Comparison of ENCODE assay signal across 11 mouse cellular contexts in genomic region chr13:57450189-57450821, GRCm38 (mm10).
DNase-seq lines count a peak whose midpoint lies in the region; ATAC-seq and TF ChIP-seq lines count a peak whose summit lies in the region.
"Had no signal": no experiment of that assay in that cellular context is flagged by ENCODE, and none has a peak within 500 bp of the region (broad histone marks: within the 10 kb centered on the region; RNA-seq: fewer than 3 reads in every experiment).

No protein-coding gene starts in this region.

- no peak for TF ChIP-seq POLR2A in thymus, adult 2 months (IDR thresholded peaks at IDR 0.05; ENCODE audit: control insufficient read depth, extremely low read depth, insufficient read depth, low read length, poor library complexity)

- H3K27me3 ChIP-seq in limb, embryonic 12.5 days: no peaks in the 10 kb centered on the region
- no peaks in the 10 kb centered on the region for H3K27me3 ChIP-seq in thymus, adult 2 months (ENCODE audit: control insufficient read depth, insufficient read depth, low read length)
- H3K27me3 ChIP-seq: liver, embryonic 13.5 days had no signal

- no peak overlapping the region for H3K9ac ChIP-seq in limb, embryonic 12.5 days (replicated peaks)
- H3K9ac ChIP-seq: liver, embryonic 13.5 days had no signal

- H3K27ac ChIP-seq in limb, embryonic 12.5 days: peak overlapping the region; percentile 84
- H3K27ac ChIP-seq in thymus, adult 2 months (ENCODE audit: control insufficient read depth, insufficient read depth, low read length): no peak overlapping the region
- H3K27ac ChIP-seq: liver, embryonic 13.5 days had no signal

- DNase-seq in embryo, embryonic 10.5 days (ENCODE audit: low spot score): peak; percentile 38
- DNase-seq in embryo, embryonic 10 days (ENCODE audit: low spot score): no peak
- DNase-seq in right cerebral cortex, postnatal 25 days: peak; percentile 54
- DNase-seq in right cerebral cortex, postnatal 14 days: no peak
- DNase-seq in telencephalon, adult 2 months (ENCODE audit: low read depth, low spot score): peak; percentile 68
- DNase-seq in adrenal gland, adult 8-10 months: no peak
- no peak for DNase-seq in thymus, adult 2 months
- DNase-seq: heart, postnatal 36 days; liver, embryonic 13.5 days had no signal

- H3K36me3 ChIP-seq in limb, embryonic 12.5 days: no peaks in the 10 kb centered on the region
- no peaks in the 10 kb centered on the region for H3K36me3 ChIP-seq in thymus, adult 2 months (ENCODE audit: control insufficient read depth, insufficient read depth, low read length)
- H3K36me3 ChIP-seq: liver, embryonic 13.5 days had no signal

- peaks cover 34% of the 10 kb centered on the region for H3K4me1 ChIP-seq in limb, embryonic 12.5 days (replicated peaks)
- H3K4me1 ChIP-seq in thymus, adult 2 months (replicated peaks; ENCODE audit: control insufficient read depth, insufficient read depth, low read length): no peaks in the 10 kb centered on the region
- H3K4me1 ChIP-seq: liver, embryonic 13.5 days had no signal

- no peaks in the 10 kb centered on the region for H3K9me3 ChIP-seq in limb, embryonic 12.5 days
- H3K9me3 ChIP-seq: liver, embryonic 13.5 days had no signal

- no peak for TF ChIP-seq CTCF in thymus, adult 2 months (IDR thresholded peaks at IDR 0.05; ENCODE audit: borderline replicate concordance, control insufficient read depth, extremely low read depth, insufficient read depth, low read length, poor library complexity)

- H3K4me2 ChIP-seq in limb, embryonic 12.5 days: peak overlapping the region; percentile 3; the same call in 1 of the 2 replicates
- H3K4me2 ChIP-seq: liver, embryonic 13.5 days had no signal

- H3K4me3 ChIP-seq in limb, embryonic 12.5 days (replicated peaks): no peak overlapping the region
- H3K4me3 ChIP-seq in thymus, adult 2 months (ENCODE audit: control insufficient read depth, insufficient read depth, low read length): no peak overlapping the region
- H3K4me3 ChIP-seq: erythroblast, embryonic 14.5 days; liver, embryonic 13.5 days had no signal

- peak; percentile 70 for ATAC-seq in limb, embryonic 12.5 days (ENCODE audit: insufficient number of reproducible peaks, insufficient read depth, low FRiP score, low TSS enrichment, low read depth)

- WGBS in limb, embryonic 12.5 days: 6% methylated on average over 11 of the region's 11 CpGs
- WGBS in thymus, adult 2 months: 58% methylated on average over 11 of the region's 11 CpGs

Comparison
In these comparisons a context has a peak if more than half of its experiments do, and no peak if none do; other contexts are left out.
1. DNase-seq: peak in embryo, embryonic 10.5 days (single experiment), right cerebral cortex, postnatal 25 days (single experiment) and telencephalon, adult 2 months (single experiment); none in embryo, embryonic 10 days (single experiment), right cerebral cortex, postnatal 14 days (single experiment), adrenal gland, adult 8-10 months (single experiment) and thymus, adult 2 months (single experiment).